Mouse (Mus musculus): Measurements from ENCODE around the gene Tmem79.
"Not testable (repeated sequence)": the region's sequence is repeated elsewhere in the genome, so short reads cannot be mapped to it uniquely, and the experiment has no call there.

Gene Tmem79

DNA sequence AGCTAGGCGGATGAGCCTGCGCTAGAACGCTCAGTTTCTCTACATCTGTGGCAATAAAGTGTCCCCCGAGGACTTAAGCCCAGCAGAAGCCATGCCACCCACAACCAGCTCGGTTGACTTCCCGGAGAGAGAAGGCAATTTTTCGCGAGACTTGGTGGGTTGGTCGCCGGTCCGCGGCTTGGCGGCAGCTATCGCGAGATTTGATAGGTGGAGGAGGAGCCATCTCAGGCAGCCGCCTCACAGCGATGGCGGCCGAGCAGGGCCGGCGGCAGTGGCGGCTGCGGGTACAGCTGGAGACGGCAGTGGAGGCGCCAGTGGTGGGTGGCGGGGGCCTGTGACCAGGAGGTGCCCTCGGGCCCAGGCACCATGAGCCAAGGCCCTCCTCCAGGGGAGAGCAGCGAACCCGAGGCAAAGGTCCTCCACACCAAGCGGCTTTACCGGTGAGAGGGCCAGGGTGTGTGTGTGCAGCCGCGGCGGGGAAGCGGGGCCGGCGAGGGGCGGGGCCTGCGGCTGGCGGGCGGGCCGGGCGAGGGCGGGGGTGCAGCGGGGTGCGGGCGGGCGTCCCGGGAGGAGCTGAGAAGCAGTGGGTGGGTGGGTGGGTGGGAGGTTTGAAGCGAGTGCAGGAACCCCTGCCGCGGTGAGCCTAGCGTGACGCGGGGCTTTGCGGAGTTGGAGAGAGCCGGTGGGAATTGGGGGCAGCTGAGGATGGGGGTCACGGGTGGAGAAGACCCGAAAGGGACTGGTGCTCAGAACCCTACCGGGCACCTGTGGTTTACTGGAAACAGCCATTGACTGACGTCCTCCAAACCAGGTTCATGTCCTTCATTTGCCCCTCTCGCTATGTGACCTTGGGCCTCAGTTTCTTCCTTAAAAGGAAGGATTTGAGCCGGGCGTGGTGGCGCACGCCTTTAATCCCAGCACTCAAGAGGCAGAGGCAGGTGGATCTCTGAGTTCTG lies at the start of gene Tmem79, which contains the start of gene Smg5:
TSS of gene Tmem79 (minus strand) at position 91 of the 956 bp plus-strand sequence.
TSS of gene Smg5 (plus strand) at position 203 of the 956 bp plus-strand sequence.
- peak; percentile 97 to 98 for DNase-seq (ENCODE audit: low spot score in 2 of 2)

DNA sequence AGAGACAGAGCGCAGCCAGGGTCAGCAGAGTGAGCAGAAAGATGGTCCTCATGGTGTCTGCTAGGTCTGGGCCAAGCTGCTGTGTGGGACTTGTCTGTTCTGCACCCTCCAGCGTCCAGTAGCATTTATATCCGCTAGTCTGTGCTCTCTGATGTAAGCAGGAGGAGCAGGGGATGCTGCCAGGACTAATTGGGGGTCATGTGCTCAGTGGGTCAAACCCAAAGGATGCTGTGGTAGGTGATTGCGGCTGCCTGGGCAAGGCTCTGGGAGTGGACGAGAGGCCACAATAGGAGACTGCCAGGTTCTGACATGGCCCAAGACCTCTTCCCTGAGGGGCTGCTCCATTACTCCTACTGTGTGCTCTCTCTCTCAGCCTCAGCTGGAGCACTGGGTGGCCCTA lies 48.4 kb upstream of the Tmem79 start, which contains the start of gene Bglap:
TSS of gene Bglap (minus strand) at position 101 of the 400 bp plus-strand sequence.
- no peak for DNase-seq (ENCODE audit: low spot score in 2 of 2)

DNA sequence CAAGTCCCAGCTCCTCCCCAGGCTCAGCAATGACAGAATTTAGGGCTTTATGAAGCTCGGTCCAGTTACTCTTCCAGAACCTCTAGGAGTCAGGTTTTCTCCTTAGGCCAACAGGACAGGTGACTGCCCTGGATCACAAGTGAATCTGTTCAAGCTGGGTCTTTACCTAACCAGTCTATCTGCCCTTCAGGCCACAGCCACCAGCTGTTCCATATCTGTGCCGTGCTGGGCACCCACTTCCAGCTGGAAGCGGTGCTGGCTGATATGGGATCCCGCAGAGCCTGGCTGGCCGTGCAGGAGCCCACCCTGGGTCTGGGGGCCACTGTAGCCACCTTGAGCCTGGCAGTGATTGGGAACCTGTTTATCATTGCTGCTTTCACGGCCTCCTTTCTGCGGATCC lies 46.4 kb upstream of the Tmem79 start:
- DNase-seq (ENCODE audit: low spot score in 2 of 2): not testable (repeated sequence)

DNA sequence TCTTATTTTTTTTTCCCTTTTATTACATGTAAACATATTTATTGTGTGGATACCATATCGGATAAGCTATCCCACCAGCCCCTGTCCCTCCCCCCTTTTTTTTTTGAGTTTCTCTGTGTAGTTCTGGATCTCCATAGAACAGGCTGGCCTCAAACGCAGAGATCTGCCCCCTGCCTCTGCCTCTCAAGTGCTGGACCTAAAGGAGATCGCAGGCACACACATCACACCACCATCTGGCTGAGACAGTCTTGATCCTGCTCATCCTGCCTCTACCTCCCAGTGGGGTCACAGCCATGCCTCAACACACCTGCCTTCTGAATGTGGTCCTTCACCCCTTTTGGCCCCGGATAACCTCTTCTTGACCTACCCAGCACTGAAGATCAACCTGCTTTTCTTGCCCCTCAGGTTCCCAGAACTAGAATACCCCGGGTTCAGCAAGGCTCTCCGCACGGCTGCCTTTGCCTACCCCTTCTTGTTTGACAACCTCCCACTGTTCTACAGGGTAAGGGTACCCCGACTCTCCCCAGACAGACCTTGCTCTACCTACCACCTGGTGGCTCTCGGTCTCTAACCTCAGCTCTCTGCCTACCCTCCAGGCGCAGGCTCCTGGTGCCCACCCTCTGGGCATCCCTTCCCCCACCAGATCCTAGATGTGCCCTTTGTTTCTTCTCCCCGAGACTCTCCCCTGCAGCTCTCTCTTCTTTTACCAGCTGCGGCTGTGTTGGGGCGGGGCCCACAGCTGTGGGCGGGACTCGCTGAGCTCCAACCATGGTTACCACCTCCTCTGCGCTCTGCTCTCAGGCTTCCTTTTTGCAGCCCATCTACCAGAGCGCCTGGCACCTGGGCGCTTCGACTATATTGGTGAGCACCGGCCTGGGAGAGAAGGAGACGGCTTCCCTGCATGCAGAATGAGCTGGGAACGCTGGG lies 45.7 kb upstream of the Tmem79 start:
- DNase-seq (ENCODE audit: low spot score in 2 of 2): peak in 1 of 2 experiments; percentile 37

DNA sequence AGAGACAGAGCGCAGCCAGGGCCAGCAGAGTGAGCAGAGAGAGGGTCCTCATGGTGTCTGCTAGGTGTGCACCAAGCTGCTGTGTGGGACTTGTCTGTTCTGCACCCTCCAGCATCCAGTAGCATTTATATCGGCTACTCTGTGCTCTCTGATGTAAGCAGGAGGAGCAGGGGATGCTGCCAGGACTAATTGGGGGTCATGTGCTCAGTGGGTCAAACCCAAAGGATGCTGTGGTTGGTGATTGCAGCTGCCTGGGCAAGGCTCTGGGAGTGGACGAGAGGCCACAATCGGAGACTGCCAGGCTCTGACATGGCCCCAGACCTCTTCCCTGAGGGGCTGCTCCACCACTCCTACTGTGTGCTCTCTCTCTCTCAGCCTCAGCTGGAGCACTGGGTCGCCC lies 42.7 kb upstream of the Tmem79 start, which contains the start of gene Bglap2:
TSS of gene Bglap2 (minus strand) at position 101 of the 400 bp plus-strand sequence.
- not testable (repeated sequence) for DNase-seq (ENCODE audit: low spot score in 2 of 2)

DNA sequence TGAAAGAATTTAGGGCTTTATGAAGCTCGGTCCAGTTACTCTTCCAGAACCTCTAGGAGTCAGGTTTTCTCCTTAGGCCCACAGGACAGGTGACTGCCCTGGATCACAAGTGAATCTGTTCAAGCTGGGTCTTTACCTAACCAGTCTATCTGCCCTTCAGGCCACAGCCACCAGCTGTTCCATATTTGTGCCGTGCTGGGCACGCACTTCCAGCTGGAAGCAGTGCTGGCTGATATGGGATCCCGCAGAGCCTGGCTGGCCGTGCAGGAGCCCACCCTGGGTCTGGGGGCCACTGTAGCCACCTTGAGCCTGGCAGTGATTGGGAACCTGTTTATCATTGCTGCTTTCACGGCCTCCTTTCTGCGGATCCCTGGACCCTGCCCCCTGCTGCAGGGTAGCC lies 40.7 kb upstream of the Tmem79 start:
- DNase-seq (ENCODE audit: low spot score in 2 of 2): not testable (repeated sequence)

DNA sequence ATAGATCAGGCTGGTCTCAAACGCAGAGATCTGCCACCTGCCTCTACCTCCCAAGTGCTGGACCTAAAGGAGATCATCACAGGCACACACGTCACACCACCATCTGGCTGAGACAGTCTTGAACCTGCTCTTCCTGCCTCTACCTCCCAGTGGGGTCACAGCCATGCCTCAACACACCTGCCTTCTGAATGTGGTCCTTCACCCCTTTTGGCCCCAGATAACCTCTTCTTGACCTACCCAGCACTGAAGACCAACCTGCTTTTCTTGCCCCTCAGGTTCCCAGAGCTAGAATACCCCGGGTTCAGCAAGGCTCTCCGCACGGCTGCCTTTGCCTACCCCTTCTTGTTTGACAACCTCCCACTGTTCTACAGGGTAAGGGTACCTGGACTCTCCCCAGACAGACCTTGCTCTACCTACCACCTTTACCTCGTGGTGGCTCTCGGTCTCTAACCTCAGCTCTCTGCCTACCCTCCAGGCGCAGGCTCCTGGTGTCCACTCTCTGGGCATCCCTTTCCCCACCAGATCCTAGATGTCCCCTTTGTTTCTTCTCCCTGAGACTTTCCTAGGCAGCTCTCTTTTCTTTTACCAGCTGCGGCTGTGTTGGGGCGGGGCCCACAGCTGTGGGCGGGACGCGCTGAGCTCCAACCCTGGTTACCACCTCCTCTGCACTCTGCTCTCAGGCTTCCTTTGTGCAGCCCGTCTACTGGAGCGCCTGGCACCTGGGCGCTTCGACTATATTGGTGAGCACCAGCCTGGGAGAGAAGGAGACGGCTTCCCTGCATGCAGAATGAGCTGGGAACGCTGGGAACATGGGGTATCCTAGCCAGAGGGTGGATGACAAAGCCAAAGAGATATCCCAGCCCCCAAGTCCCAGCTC lies 40.0 kb upstream of the Tmem79 start:
- DNase-seq (ENCODE audit: low spot score in 2 of 2): not testable (repeated sequence)

DNA sequence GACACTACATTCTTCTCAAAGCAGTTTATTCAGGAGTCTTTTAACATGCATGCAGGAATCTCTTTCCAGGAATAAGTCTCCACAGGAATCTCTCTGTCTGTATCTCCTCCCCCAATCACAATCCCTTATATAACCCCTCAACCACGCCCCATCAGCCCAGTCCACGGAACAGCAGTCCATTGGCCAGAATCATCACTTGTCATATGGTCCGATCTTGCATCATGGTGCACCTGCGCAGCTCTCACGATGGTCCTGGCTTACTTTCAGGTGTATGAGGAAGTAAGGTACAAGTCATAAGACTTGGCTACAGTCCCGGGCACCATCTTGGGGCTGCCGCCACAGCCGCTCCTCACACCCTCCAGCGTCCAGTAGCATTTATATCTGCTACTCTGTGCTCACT lies 36.7 kb upstream of the Tmem79 start, which contains the start of gene Bglap3:
TSS of gene Bglap3 (minus strand) at position 101 of the 400 bp plus-strand sequence.
- not testable (repeated sequence) for DNase-seq (ENCODE audit: low spot score in 2 of 2)

DNA sequence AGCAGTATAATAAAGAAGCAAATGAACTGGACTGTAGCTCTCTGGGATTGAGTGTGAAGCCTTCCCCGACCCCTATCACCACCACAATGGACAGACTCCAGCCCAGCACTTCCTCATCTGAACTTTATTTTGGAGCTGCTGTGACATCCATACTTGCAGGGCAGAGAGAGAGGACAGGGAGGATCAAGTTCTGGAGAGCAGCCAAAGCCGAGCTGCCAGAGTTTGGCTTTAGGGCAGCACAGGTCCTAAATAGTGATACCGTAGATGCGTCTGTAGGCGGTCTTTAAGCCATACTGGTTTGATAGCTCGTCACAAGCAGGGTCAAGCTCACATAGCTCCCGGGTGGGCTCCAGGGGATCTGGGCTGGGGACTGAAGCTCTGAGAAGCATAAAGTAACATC lies 32.6 kb upstream of the Tmem79 start:
- not testable (repeated sequence) for DNase-seq (ENCODE audit: low spot score in 2 of 2)

DNA sequence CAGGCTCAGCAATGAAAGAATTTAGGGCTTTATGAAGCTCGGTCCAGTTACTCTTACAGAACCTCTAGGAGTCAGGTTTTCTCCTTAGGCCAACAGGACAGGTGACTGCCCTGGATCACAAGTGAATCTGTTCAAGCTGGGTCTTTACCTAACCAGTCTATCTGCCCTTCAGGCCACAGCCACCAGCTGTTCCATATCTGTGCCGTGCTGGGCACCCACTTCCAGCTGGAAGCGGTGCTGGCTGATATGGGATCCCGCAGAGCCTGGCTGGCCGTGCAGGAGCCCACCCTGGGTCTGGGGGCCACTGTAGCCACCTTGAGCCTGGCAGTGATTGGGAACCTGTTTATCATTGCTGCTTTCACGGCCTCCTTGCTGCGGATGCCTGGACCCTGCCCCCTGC lies 31.6 kb upstream of the Tmem79 start:
- not testable (repeated sequence) for DNase-seq (ENCODE audit: low spot score in 2 of 2)

DNA sequence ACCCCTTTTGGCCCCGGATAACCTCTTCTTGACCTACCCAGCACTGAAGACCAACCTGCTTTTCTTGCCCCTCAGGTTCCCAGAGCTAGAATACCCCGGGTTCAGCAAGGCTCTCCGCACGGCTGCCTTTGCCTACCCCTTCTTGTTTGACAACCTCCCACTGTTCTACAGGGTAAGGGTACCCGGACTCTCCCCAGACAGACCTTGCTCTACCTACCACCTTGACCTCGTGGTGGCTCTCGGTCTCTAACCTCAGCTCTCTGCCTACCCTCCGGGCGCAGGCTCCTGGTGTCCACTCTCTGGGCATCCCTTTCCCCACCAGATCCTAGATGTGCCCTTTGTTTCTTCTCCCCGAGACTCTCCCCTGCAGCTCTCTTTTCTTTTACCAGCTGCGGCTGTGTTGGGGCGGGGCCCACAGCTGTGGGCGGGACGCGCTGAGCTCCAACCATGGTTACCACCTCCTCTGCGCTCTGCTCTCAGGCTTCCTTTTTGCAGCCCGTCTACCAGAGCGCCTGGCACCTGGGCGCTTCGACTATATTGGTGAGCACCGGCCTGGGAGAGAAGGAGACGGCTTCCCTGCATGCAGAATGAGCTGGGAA lies 31.0 kb upstream of the Tmem79 start:
- DNase-seq (ENCODE audit: low spot score in 2 of 2): peak; percentile 65 to 74

DNA sequence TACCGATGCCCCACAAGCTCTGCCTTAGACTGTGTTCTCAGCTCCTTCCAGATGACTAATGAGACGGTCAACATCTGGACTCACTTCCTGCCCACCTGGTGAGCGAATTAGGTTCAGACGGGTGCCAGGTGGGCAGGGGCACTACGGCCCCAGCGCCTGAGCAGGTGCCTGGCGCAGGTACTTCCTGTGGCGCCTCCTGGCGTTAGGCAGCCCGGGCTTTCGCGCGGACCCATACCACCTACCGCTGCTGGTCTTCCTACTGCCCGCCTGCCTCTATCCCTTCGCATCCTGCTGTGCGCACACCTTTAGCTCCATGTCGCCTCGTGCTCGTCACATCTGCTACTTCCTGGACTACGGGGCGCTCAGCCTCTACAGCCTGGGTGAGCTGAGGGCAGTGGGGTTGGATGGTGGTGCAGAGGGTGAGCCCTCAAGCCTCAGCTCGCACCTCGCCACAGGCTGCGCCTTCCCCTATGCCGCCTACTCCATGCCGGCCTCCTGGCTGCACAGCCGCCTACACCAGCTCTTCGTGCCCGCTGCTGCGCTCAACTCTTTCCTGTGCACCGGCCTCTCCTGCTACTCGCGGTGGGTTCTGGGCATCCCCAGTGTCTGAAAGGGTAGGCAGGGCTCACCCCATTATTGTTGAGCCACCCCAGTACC lies 29.9 kb upstream of the Tmem79 start:
- DNase-seq (ENCODE audit: low spot score in 2 of 2): peak in 1 of 2 experiments; percentile 45

DNA sequence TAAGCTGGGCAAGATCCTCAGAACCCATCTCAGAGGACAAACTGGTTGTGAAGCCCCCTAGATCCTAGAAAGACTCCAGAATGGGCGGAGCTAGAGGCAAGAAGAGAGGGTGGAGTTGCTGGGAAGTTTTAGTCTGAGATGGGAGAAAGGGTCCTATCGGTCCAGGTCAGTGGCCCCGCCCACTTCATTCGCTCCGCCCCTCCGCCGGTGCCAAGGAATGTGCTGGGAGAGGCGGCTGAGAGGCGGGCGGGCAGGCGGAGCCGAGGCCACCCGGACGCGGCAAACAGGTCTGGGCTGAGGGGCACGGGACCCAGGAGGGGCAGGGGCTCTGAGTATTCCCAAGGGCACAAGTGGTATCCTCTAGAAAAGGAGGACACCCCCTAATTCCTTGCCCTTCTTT lies 28.4 kb upstream of the Tmem79 start, which contains the start of gene Paqr6:
TSS of gene Paqr6 (plus strand) at position 248 of the 400 bp plus-strand sequence.
- no peak for DNase-seq (ENCODE audit: low spot score in 2 of 2)

DNA sequence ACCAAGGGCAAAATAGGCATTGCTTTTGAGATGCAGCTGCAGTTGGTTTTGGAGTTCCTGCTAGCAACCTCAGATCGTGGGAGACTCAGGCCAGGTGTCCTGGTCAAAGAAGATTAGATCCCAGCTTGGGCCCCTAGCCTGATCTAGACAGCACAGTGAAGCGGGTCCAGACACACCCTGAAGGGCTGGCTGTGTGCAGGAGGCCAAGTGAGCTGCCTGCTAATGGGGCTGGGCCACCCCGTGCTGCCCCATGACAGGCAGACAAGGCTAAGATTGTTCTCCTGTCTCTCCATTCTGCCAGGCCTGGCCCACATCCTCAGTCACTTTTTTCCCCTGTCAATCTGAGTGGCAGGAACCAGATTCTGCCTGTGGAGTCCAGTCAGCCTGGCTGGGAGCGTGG lies 27.8 kb upstream of the Tmem79 start:
- DNase-seq (ENCODE audit: low spot score in 2 of 2): peak in 1 of 2 experiments; percentile 47

DNA sequence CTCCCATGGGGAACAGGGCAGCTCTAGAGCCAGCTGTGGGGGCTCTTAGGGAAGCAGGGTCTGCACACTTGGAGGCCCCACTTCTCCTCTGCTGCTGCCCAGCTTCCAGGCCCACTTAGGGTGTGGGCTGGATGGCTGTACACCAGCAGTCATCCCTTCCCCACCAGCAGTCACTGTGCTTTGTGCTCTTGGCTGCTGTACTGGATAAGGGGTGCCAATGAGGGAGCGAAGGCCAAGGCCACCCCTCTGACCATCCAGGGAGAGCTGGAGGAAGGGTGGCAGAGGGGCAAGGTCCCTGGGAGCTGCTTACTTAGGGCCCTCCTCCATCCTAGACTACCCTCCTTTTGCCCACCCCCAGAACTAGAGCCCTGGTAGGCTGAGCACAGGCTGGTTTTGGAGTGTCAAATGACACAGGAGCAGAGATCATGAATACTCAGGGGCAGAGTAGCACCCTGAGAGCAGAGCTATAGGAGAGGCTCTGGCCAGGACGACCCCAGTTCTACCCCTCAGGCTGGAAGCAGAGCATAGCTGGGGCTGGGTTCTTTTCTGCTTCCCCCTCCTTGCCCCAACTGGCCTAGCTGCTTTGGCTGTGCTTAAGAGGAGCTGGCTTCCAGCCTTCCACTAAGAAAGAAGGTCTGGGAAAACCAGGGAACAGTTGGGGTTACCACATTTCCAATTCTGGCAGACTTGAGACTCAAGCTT lies 25.8 kb upstream of the Tmem79 start:
- no peak for DNase-seq (ENCODE audit: low spot score in 2 of 2)

DNA sequence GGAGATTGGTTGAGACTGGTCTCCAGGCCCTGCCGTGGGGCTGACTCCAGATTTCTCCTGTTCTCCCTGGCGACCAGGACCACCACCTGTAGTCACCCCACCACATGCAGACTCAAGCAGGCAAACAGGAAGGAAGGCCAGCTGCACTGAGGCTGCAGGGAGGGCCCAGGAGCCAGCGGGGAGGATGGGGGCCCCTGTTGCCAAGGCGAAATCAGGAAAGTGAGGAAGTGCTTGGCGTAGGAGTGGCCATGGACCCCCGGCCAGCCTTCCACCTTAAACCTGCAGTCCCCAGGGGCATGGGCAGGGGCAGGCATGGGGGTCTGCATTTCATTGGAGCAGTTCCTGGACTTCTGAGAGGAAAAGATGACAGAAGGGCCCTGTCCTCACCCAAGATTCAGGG lies 25.1 kb upstream of the Tmem79 start:
- DNase-seq (ENCODE audit: low spot score in 2 of 2): no peak

DNA sequence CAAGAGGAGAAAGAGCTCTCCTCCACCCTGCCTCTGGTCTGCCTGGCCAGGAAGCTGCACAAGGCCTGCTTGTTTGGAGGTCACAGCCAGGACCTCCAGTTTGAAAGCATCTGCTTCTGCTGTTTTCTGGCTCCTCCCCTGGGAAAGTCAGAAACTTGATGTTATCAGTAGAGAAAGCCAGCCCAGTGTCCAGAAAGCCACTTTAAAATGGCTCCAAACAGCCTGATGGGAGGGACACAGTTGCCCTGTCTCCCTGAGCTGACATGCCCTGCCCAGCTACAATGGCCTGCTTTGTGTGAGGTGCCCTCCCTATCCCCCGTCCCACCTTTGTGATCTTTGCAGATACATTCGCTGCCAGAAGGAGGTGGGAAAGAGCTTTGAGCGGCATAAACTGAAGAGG lies 24.0 kb upstream of the Tmem79 start:
- DNase-seq (ENCODE audit: low spot score in 2 of 2): no peak

DNA sequence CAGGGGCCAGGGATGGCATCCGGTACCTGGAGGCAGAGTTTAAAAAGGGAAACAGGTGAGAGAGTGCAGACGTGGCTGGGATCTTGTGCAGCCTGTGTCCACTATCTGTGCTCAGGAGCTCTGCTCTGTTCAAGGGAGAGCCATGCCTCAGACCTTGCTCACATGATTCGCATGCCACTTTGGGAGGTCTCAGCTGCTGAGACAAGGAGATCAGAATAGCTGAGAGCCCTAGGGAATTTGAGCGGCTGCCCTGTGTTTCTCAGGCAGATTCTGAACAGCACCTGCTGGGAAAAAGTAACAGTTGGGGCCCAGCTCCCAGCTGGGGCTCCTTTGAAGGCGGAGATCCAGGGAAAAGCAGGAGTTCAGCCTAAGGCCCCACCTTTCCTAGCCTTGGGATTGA lies 23.6 kb upstream of the Tmem79 start:
- DNase-seq (ENCODE audit: low spot score in 2 of 2): no peak
